Mouse (Mus musculus) midbrain, embryonic 15.5 days (tissue): ENCODE measurements at regions not wholly inside any gene's neighbourhood (a gene's known extent, or its start where the extent isn't known, plus 50 kb on each side); places are given as distances from the start of the nearest gene placed in this dataset.

Experiments used
- ATAC-seq: fragments of 200-750 bp; cut with Nextera tagmentation; replicated peaks from 2 replicates; pipeline ENCODE4 v1.8.0; 2017; ENCODE audit warnings: moderate TSS enrichment
- H3K27ac ChIP-seq: fragments of 300-500 bp; sonication (generic); 2 replicates; pipeline ENCODE4 v1.5.1; 2015; ENCODE audit warnings: mild to moderate bottlenecking, inconsistent platforms
- H3K27me3 ChIP-seq: fragments of 300-500 bp; sonication (generic); replicated peaks from 2 replicates; pipeline ENCODE4 v1.6.1; 2015; ENCODE audit warnings: inconsistent platforms
- H3K36me3 ChIP-seq: fragments of 300-500 bp; sonication (generic); replicated peaks from 2 replicates; pipeline ENCODE4 v1.6.1; 2015; ENCODE audit warnings: inconsistent platforms
- H3K4me1 ChIP-seq: fragments of 300-500 bp; sonication (generic); 2 replicates; pipeline ENCODE4 v1.6.1; 2015; ENCODE audit warnings: inconsistent platforms
- H3K4me2 ChIP-seq: fragments of 300-500 bp; sonication (generic); 2 replicates; pipeline ENCODE4 v1.6.1; 2015; ENCODE audit warnings: inconsistent platforms, mild to moderate bottlenecking, moderate library complexity
- H3K4me3 ChIP-seq: fragments of 300-500 bp; sonication (generic); 2 replicates; pipeline ENCODE4 v1.5.1; 2015; ENCODE audit warnings: mild to moderate bottlenecking, inconsistent platforms
- H3K9ac ChIP-seq: fragments of 300-500 bp; sonication (generic); 2 replicates; pipeline ENCODE4 v1.6.1; 2015; ENCODE audit warnings: mild to moderate bottlenecking, inconsistent platforms
- H3K9me3 ChIP-seq: fragments of 300-500 bp; sonication (generic); 2 replicates; pipeline ENCODE4 v1.6.1; 2016; ENCODE audit warnings: inconsistent platforms
- WGBS: fragments of 180-500 bp; shearing (Covaris S2); methylation state at CpG from one replicate; pipeline ENCODE4 v1.1.7; 2015; ENCODE audit warnings: mixed read lengths; 5-methylcytosine and 5-hydroxymethylcytosine counted together

GRCm38 (mm10) chr15:6030396-6030795 lies 269.2 kb upstream of the Dab2 start:
- H3K27ac ChIP-seq, result no peak overlapping the region
- no peaks in the 10 kb centered on the region for H3K27me3 ChIP-seq
- no peak overlapping the region for H3K4me3 ChIP-seq
- 88% methylated on average over 5 of the region's 5 CpGs for WGBS
- H3K9ac ChIP-seq, result no peak overlapping the region
- no peaks in the 10 kb centered on the region for H3K9me3 ChIP-seq
- ATAC-seq, result no peak
- H3K36me3 ChIP-seq, result no peaks in the 10 kb centered on the region
- no peak overlapping the region for H3K4me2 ChIP-seq
- no peaks in the 10 kb centered on the region for H3K4me1 ChIP-seq

GRCm38 (mm10) chr15:6034156-6034555 lies 265.4 kb upstream of the Dab2 start:
- ATAC-seq, result no peak
- no peak overlapping the region for H3K9ac ChIP-seq
- H3K27ac ChIP-seq, result no peak overlapping the region
- H3K4me3 ChIP-seq, result no peak overlapping the region
- no peaks in the 10 kb centered on the region for H3K27me3 ChIP-seq
- no peaks in the 10 kb centered on the region for H3K36me3 ChIP-seq
- no peak overlapping the region for H3K4me2 ChIP-seq
- H3K4me1 ChIP-seq, result no peaks in the 10 kb centered on the region
- 91% methylated on average over 4 of the region's 4 CpGs for WGBS
- no peaks in the 10 kb centered on the region for H3K9me3 ChIP-seq

DNA sequence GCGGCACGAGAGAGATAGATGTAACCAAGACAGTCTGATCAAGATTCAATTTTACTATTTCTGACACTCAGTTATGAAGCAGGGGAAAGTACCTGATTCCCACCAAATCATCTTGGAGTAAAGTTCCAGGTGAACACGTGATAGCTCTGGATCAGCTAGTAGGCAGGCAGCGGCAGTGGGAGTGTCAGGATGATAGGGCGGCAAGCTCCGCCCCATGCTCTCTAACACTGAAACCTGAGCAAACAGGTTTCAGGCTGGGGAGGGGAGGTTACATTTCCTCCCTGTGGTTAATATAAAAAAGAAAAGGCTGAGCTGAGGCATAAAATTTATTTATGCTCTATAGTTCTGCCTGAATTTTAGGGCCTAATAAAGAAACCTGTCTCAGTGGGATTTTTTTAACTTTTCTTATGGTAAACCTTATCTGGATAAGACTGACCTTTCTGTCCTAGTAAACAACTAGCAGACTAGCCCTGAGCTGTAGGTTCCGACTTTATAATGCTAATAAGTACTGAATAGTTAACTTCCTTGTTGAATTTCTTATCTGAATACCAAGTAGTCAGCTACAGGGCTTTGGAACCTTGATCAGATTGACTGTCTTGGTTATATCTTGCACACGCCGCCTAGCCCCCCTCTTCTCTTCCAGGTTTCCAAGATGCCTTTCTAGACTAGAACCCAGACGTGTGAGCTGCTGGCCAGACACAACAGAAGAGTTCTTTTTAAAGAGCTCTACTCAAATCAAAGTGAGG lies 254.9 kb upstream of the Dab2 start:
- no peaks in the 10 kb centered on the region for H3K27me3 ChIP-seq
- 58% methylated on average over 10 of the region's 10 CpGs for WGBS
- no peak overlapping the region for H3K4me3 ChIP-seq
- no peaks in the 10 kb centered on the region for H3K36me3 ChIP-seq
- no peaks in the 10 kb centered on the region for H3K9me3 ChIP-seq
- H3K4me1 ChIP-seq, result no peaks in the 10 kb centered on the region
- no peak overlapping the region for H3K27ac ChIP-seq
- ATAC-seq, result no peak
- H3K4me2 ChIP-seq, result no peak overlapping the region
- no peak overlapping the region for H3K9ac ChIP-seq

- Histone ChIP-seq H3K27ac (no peak overlapping the region), H3K9me3 (no peaks in the 10 kb centered on the region), H3K4me2 (no peak overlapping the region), H3K36me3 (no peaks in the 10 kb centered on the region), H3K4me3 (no peak overlapping the region), H3K27me3 (no peaks in the 10 kb centered on the region), H3K9ac (no peak overlapping the region), H3K4me1 (no peaks in the 10 kb centered on the region)
- no peak for ATAC-seq
- 79% methylated on average over 3 of the region's 3 CpGs for WGBS
These were observed 243.9 kb upstream of the Dab2 start for GRCm38 (mm10) chr15:6055703-6056102.

DNA sequence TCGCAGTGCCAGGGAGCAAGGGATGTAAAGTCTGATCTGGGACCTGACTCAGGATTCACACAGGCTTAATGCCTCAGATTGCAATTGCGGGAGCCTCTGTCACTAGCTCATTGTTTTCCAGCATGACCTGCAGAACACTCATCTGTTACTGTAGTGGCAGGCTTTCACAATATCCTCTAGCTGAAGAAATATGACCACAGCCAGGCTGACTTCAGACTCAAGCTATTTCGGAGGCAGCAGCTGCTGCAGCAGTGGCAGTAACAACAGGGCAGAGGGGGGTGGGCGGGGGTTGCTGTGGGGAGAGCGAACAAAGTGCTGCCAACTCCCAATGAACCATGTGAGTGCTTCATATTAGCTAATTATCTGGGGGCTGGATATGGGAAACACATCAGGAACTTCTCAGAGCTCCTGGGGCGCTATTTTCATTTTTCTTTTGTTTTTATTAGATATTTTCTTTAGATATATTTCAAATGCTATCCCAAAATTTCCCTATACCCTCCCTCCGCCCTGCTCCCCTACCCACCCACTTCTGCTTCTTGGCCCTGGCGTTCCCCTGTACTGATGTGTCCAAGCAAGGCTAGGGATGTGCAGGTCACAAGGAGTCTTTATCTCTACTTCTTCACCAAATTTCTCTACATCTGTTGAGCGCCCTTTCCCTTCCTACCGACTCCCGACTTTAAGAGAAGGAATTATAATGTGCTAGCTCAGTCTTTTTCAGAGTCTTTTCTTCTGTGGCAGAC lies 242.5 kb upstream of the Dab2 start:
- Histone ChIP-seq H3K27ac (no peak overlapping the region), H3K4me3 (no peak overlapping the region), H3K27me3 (no peaks in the 10 kb centered on the region), H3K4me2 (no peak overlapping the region), H3K9me3 (no peaks in the 10 kb centered on the region), H3K4me1 (no peaks in the 10 kb centered on the region), H3K9ac (no peak overlapping the region), H3K36me3 (no peaks in the 10 kb centered on the region)
- WGBS, result 59% methylated on average over 11 of the region's 11 CpGs
- ATAC-seq, result no peak

DNA sequence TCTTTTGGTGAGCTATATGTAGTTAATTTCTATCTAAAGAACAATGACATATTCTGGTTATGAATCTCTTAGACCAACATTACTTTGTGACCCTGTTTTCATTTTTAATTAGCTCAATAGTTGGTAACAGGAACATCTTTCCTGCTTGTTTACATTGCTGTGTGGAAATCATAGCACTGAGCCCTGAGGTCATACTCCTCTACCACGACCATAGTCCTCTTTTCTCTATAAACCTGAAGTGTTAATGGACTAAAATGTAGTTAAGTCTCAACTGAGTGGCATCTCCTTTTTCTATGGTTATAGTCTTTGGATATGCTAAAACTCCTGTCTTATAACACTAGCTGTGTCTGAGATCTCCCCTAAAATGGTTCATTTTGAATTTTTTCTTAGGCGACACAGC lies 240.2 kb upstream of the Dab2 start:
- no peak overlapping the region for H3K4me3 ChIP-seq
- no peak overlapping the region for H3K4me2 ChIP-seq
- no peak overlapping the region for H3K27ac ChIP-seq
- no peak for ATAC-seq
- no peaks in the 10 kb centered on the region for H3K36me3 ChIP-seq
- H3K9me3 ChIP-seq, result no peaks in the 10 kb centered on the region
- no peak overlapping the region for H3K9ac ChIP-seq
- no peaks in the 10 kb centered on the region for H3K4me1 ChIP-seq
- WGBS, result 88% methylated on average over 2 of the region's 2 CpGs
- H3K27me3 ChIP-seq, result no peaks in the 10 kb centered on the region

DNA sequence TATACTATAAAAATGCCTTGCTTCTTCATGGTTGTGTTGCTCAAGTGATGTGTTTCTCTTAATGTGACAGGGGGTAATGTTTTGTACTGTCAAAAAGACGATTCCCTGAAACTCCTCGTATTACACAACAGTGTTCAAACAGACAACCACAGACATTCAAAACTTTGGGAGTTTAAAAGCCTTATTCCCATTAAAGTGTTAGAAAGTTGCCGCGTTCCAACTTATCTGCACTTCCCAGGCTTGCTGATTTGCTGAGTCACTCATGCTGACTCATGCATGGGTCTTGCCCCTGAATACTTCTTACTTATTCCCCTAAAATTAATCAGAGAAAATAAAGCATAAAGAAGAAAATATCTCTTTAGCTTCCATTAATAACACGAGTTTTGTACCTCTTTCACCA lies 239.8 kb upstream of the Dab2 start:
- 86% methylated on average over 5 of the region's 5 CpGs for WGBS

GRCm38 (mm10) chr15:6060649-6061048 lies 238.9 kb upstream of the Dab2 start:
- WGBS, result 98% methylated on average over 1 of the region's 1 CpGs
- H3K36me3 ChIP-seq, result no peaks in the 10 kb centered on the region
- no peak overlapping the region for H3K9ac ChIP-seq
- no peak overlapping the region for H3K27ac ChIP-seq
- H3K4me1 ChIP-seq, result no peaks in the 10 kb centered on the region
- no peaks in the 10 kb centered on the region for H3K27me3 ChIP-seq
- H3K9me3 ChIP-seq, result no peaks in the 10 kb centered on the region
- H3K4me3 ChIP-seq, result no peak overlapping the region
- no peak overlapping the region for H3K4me2 ChIP-seq
- ATAC-seq, result no peak

More for the DNA sequence above, 239.8 kb upstream of the Dab2 start:
- Histone ChIP-seq H3K27me3 (no peaks in the 10 kb centered on the region), H3K4me1 (no peaks in the 10 kb centered on the region), H3K4me2 (no peak overlapping the region), H3K9ac (no peak overlapping the region), H3K4me3 (no peak overlapping the region), H3K27ac (no peak overlapping the region), H3K36me3 (no peaks in the 10 kb centered on the region), H3K9me3 (no peaks in the 10 kb centered on the region)
- ATAC-seq, result no peak

- no peaks in the 10 kb centered on the region for H3K9me3 ChIP-seq
- no peak for ATAC-seq
- no peak overlapping the region for H3K9ac ChIP-seq
- no peaks in the 10 kb centered on the region for H3K4me1 ChIP-seq
- H3K4me2 ChIP-seq, result no peak overlapping the region
- WGBS, result 94% methylated on average over 3 of the region's 3 CpGs
- no peak overlapping the region for H3K27ac ChIP-seq
- H3K36me3 ChIP-seq, result no peaks in the 10 kb centered on the region
- no peak overlapping the region for H3K4me3 ChIP-seq
- no peaks in the 10 kb centered on the region for H3K27me3 ChIP-seq
These were observed 234.5 kb upstream of the Dab2 start for GRCm38 (mm10) chr15:6065100-6065499.

- no peak for ATAC-seq
- 85% methylated on average over 6 of the region's 6 CpGs for WGBS
- Histone ChIP-seq H3K4me3 (no peak overlapping the region), H3K4me1 (no peaks in the 10 kb centered on the region), H3K9ac (no peak overlapping the region), H3K27ac (no peak overlapping the region), H3K9me3 (no peaks in the 10 kb centered on the region), H3K36me3 (no peaks in the 10 kb centered on the region), H3K4me2 (no peak overlapping the region), H3K27me3 (no peaks in the 10 kb centered on the region)
These were observed 232.2 kb upstream of the Dab2 start for GRCm38 (mm10) chr15:6067380-6067779.

DNA sequence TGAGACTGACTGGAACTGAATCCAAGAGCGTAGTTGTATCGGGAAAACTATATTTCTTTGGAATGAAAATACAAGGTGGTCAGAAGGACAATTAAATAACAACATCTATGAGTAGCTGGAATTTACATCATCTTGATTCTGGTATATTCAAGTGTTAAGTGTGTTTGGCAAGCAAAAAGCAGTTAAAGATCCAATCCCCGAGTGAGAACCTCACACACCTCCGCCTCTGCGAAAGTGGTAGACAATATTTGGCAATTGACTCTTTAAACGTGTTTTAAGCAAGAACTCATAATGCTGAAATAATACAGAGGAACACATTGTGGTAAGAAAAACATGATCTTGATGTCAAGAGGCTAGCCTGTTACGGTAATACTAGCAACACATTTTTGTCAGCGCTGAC lies 231.2 kb upstream of the Dab2 start:
- Histone ChIP-seq H3K27me3 (no peaks in the 10 kb centered on the region), H3K9me3 (no peaks in the 10 kb centered on the region), H3K36me3 (no peaks in the 10 kb centered on the region), H3K4me3 (no peak overlapping the region), H3K27ac (no peak overlapping the region), H3K9ac (no peak overlapping the region), H3K4me2 (no peak overlapping the region), H3K4me1 (no peaks in the 10 kb centered on the region)
- ATAC-seq, result no peak
- 95% methylated on average over 8 of the region's 8 CpGs for WGBS

DNA sequence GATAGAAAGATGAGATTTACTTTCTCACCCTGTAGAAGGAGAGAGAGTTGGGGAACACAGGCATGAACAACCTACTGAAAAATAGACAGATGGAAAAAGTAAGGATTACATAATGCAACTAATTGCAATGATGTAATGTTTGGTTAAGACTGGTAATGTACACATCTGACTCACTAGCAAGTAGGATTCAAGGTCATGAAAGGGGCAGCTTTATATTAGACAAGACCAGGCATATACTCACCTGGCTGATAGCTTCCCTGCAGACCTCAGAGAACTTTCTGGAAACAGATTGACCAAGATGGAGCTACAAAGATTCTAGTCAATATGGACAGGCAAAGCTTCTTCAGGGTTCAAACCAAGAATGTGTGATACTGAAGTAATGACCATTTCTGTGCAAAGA lies 227.7 kb upstream of the Dab2 start:
- H3K4me3 ChIP-seq, result no peak overlapping the region
- no peak overlapping the region for H3K4me2 ChIP-seq
- H3K27ac ChIP-seq, result no peak overlapping the region
- ATAC-seq, result no peak
- H3K9ac ChIP-seq, result no peak overlapping the region
- no peaks in the 10 kb centered on the region for H3K9me3 ChIP-seq
- no peaks in the 10 kb centered on the region for H3K27me3 ChIP-seq
- H3K36me3 ChIP-seq, result no peaks in the 10 kb centered on the region
- no peaks in the 10 kb centered on the region for H3K4me1 ChIP-seq

DNA sequence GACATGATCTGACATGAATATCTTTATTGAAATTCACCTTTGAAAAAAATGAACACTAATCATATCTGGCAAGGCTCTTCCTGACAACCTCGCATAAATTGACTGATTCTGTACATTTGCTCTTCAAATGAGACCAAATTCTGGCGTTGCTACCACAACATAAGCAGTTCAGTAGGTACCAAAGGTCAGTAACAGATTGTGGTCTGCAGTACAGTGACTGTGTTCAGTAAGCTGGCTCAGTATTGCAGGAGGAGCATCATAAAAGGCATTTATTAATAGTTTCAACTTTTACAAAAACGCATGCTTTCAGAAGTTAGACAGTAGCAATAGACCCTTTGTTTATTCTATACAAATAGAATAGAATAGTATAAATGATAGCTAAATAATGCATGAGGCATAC lies 226.7 kb upstream of the Dab2 start:
- ATAC-seq, result no peak
- no peak overlapping the region for H3K27ac ChIP-seq

More for the DNA sequence above, 226.7 kb upstream of the Dab2 start:
- no peak overlapping the region for H3K9ac ChIP-seq
- H3K4me3 ChIP-seq, result no peak overlapping the region
- no peaks in the 10 kb centered on the region for H3K27me3 ChIP-seq
- H3K4me2 ChIP-seq, result no peak overlapping the region
- 83% methylated on average over 3 of the region's 3 CpGs for WGBS
- H3K9me3 ChIP-seq, result no peaks in the 10 kb centered on the region
- no peaks in the 10 kb centered on the region for H3K4me1 ChIP-seq
- H3K36me3 ChIP-seq, result no peaks in the 10 kb centered on the region
